Mouse (Mus musculus) hindbrain, embryonic 14.5 days (tissue): ENCODE data around the gene Nemp1. TPM values are rescaled to one million over a fixed set of nuclear protein-coding genes. Genes with fewer than 3 reads are reported as not detected.

Experiments
- ATAC-seq: fragments of 200-750 bp; cut with Nextera tagmentation; 2 replicates; pipeline ENCODE4 v1.8.0; 2017; ENCODE audit warnings: moderate number of reproducible peaks, mild to moderate bottlenecking, moderate TSS enrichment, moderate library complexity; ENCODE audit not compliant: low FRiP score
- DNase-seq: peaks from one replicate; pipeline ENCODE4 v3.0.0-alpha.2; 2015; ENCODE audit warnings: low spot score
- H3K27ac ChIP-seq: fragments of 300-500 bp; sonication (generic); 2 replicates; pipeline ENCODE4 v1.5.1; 2014; ENCODE audit warnings: mild to moderate bottlenecking, moderate library complexity
- H3K27me3 ChIP-seq: fragments of 300-500 bp; sonication (generic); 2 replicates; pipeline ENCODE4 v1.6.1; 2014; ENCODE audit warnings: mild to moderate bottlenecking, low read length, mixed read lengths; ENCODE audit not compliant: control insufficient read depth, insufficient read depth
- H3K36me3 ChIP-seq: fragments of 300-500 bp; sonication (generic); replicated peaks from 2 replicates; pipeline ENCODE4 v1.6.1; 2014; ENCODE audit not compliant: control insufficient read depth, insufficient read depth
- H3K4me1 ChIP-seq: fragments of 300-500 bp; sonication (generic); replicated peaks from 2 replicates; pipeline ENCODE4 v1.6.1; 2014; ENCODE audit warnings: antibody characterized with exemption, low read length, mixed read lengths; ENCODE audit not compliant: control insufficient read depth, insufficient read depth
- H3K4me2 ChIP-seq: fragments of 300-500 bp; sonication (generic); replicated peaks from 2 replicates; pipeline ENCODE4 v1.6.1; 2014; ENCODE audit warnings: mild to moderate bottlenecking, moderate library complexity
- H3K4me3 ChIP-seq: fragments of 300-500 bp; sonication (generic); replicated peaks from 2 replicates; pipeline ENCODE4 v1.5.1; 2014; ENCODE audit warnings: mild to moderate bottlenecking, low read length
- H3K9ac ChIP-seq: fragments of 300-500 bp; sonication (generic); 2 replicates; pipeline ENCODE4 v1.6.1; 2014
- H3K9me3 ChIP-seq: fragments of 300-500 bp; sonication (generic); 2 replicates; pipeline ENCODE4 v1.6.1; 2016; ENCODE audit warnings: low read length; ENCODE audit not compliant: control insufficient read depth
- WGBS: fragments of 180-500 bp; shearing (Covaris S2); extraction: QIAGEN DNeasy Blood & Tissue Kit; methylation state at CpG from one replicate; pipeline ENCODE4 v1.1.7; 2014; 5-methylcytosine and 5-hydroxymethylcytosine counted together
- polyA plus RNA-seq: library from polyadenylated mRNA; unstranded; fragments of >200 nt; fragmentation: Nextera tagmentation; extraction: Ambion mirVana; gene quantifications from 2 replicates; pipeline ENCODE4 v1.2.1, GENCODE M21; 2014

The Nemp1 gene
- polyA plus RNA-seq, 1 experiment from 2014 or later: 3.3 TPM

DNA sequence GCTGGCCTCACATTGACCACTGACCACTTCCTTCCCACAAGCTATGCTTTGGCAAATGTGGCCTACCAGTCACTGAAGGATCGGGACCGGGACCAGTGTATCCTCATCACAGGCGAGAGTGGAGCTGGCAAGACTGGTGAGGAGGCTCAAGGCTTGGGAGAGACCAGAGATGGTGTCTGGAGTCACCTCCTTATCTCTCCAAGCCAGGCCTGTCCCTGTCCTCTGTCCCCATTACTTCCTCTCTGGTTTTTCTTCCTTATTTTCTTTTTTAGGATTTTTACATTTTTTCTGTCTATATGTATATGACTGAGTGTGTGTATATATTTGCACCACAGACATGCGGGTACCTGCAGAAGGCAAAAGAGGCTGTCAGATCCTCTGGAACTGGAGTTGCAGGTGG lies 39.1 kb downstream of the Nemp1 start:
- DNase-seq (no peak), ATAC-seq (no peak)
- no peaks in the 10 kb centered on the region for H3K27me3 ChIP-seq
- H3K9ac ChIP-seq: no peak overlapping the region
- H3K36me3 ChIP-seq: no peaks in the 10 kb centered on the region
- H3K27ac ChIP-seq: no peak overlapping the region
- H3K9me3 ChIP-seq: no peaks in the 10 kb centered on the region
- H3K4me1 ChIP-seq: no peaks in the 10 kb centered on the region
- H3K4me2 ChIP-seq: no peak overlapping the region
- 97% methylated on average over 4 of the region's 4 CpGs for WGBS
- no peak overlapping the region for H3K4me3 ChIP-seq

DNA sequence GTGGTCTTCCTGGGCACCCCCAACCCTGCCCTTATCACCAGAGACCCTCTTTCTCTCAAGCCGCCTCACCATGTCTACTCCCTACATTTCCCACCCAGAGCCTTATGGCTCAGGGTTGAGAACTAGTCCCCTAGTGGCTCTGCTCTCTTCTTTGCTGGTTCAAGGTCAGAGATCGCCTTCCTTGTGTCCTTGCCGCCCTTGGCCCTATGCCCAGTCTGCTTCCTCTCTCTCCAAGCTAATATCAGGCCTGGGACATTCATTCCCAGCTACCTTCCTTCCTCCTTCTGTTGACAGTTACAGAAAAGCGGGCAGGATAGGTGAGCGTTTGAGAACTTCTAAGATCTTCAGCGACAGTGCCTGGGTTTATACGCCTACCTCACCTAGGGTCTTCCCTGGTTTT lies 41.0 kb downstream of the Nemp1 start:
- Histone ChIP-seq H3K4me1 (no peaks in the 10 kb centered on the region), H3K9ac (no peak overlapping the region), H3K36me3 (no peaks in the 10 kb centered on the region), H3K27me3 (no peaks in the 10 kb centered on the region), H3K4me3 (no peak overlapping the region), H3K9me3 (no peaks in the 10 kb centered on the region), H3K27ac (no peak overlapping the region), H3K4me2 (no peak overlapping the region)
- ATAC-seq (no peak), DNase-seq (no peak)
- 92% methylated on average over 7 of the region's 7 CpGs for WGBS

DNA sequence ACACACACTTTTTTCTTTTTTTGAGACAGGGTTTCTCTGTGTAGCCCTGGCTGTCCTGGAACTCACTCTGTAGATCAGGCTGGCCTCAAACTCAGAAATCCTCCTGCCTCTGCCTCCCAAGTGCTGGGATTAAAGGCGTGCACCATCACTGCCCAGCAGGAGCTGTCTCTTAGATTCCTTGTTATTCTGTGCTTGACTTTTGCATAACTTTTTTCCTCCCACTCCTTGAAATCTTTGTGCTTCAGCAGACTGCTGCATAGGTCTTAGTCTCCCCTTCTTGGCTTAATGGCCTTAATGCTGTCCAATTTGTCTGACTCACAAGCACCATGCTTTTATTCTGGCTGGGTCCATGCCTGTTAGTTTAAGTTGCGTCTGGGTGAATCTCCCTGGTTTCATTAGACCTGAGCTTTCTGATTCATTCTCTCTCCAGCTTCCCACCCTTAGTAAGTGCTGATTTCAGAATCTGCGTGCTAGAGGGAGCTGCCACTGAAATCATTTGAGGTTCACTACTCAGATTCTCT lies 42.2 kb downstream of the Nemp1 start:
- ATAC-seq (no peak), DNase-seq (no peak)
- no peaks in the 10 kb centered on the region for H3K27me3 ChIP-seq
- no peak overlapping the region for H3K4me3 ChIP-seq
- H3K9ac ChIP-seq: no peak overlapping the region
- no peak overlapping the region for H3K4me2 ChIP-seq
- no peaks in the 10 kb centered on the region for H3K4me1 ChIP-seq
- no peaks in the 10 kb centered on the region for H3K36me3 ChIP-seq
- 87% methylated on average over 3 of the region's 3 CpGs for WGBS
- no peaks in the 10 kb centered on the region for H3K9me3 ChIP-seq
- no peak overlapping the region for H3K27ac ChIP-seq

DNA sequence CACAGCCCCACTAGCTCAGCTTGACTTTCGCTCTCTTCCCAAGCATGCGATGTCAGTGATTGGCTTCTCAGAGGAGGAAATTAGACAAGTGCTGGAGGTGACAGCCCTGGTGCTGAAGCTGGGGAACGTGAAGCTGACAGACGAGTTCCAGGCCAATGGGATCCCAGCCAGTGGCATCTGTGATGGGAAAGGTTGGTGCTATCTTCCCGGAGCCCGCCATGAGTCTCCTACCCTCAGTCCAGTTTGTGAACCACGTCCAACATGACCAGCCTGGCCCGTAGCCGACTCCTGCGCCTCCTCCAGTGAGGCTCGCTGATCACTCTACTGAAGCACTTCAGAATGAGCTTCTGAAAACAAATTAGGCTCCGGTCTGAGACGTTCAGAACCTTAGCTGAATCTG lies 43.6 kb downstream of the Nemp1 start:
- WGBS: 88% methylated on average over 13 of the region's 13 CpGs
- Histone ChIP-seq H3K4me1 (no peaks in the 10 kb centered on the region), H3K36me3 (no peaks in the 10 kb centered on the region), H3K27me3 (no peaks in the 10 kb centered on the region), H3K9me3 (no peaks in the 10 kb centered on the region), H3K9ac (no peak overlapping the region), H3K27ac (no peak overlapping the region), H3K4me2 (no peak overlapping the region), H3K4me3 (no peak overlapping the region)
- no peak for DNase-seq
- no peak for ATAC-seq

DNA sequence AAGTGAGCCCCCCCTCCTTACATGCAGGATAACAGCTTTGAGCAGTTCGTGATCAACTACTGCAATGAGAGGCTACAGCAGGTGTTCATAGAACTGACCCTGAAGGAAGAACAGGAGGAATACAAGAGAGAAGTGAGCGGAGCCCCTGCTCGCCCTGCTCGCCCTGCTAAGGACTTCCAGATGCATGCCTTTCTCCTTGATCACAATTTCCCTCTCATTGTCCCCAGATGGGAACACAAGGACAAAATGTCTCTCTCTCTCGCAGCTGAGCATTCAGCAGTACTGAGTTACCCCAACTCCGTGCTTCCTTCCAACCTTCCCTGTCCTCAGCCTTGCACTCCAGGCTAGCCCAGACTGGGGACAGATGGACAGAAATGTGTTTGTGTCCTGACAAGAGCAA lies 46.0 kb downstream of the Nemp1 start:
- no peak overlapping the region for H3K4me2 ChIP-seq
- no peak overlapping the region for H3K9ac ChIP-seq
- ATAC-seq: no peak
- no peaks in the 10 kb centered on the region for H3K9me3 ChIP-seq
- no peak overlapping the region for H3K4me3 ChIP-seq
- no peak overlapping the region for H3K27ac ChIP-seq
- WGBS: 76% methylated on average over 6 of the region's 6 CpGs
- H3K4me1 ChIP-seq: no peaks in the 10 kb centered on the region
- DNase-seq: no peak
- no peaks in the 10 kb centered on the region for H3K27me3 ChIP-seq
- no peaks in the 10 kb centered on the region for H3K36me3 ChIP-seq

DNA sequence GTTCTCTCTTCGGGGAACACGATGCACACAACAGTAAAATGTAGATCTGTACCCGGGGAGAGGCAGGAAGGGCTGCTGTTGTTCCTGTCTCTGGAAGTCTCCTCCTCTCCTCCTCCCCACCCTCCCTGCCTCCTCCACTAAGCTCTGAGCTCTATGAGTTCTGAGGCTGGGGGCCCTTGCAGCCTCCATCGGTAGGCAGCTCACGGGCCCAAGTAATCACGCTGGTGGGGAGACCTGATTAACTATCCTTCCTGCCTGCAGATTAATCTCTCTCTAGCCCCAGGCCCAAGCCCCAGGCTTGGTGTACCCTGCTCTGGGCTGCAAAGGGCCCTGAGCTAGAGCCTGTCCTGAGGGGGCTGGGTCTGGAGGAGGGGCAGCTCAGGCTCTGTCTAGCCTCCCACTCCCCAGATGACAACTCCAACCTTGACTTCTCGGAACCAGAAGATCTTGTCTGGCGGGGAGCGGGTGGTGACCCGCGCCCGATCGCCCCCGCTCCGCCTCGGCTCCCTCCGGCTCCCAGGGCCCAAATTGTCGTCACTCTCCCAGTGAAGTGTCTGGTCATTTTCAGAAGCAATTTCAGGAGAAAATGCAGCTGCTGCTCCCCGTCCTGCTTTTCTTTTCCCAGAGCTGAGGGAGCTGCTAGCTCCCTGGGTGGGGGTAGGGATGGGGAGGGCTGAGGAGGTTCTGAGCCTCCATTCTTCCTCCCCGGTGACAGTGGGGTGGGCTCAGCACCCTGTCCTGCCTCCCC lies 55.1 kb downstream of the Nemp1 start:
- no peaks in the 10 kb centered on the region for H3K9me3 ChIP-seq
- ATAC-seq (peak; percentile 56; the same call in 1 of the 2 replicates), DNase-seq (no peak)
- WGBS: 19% methylated on average over 20 of the region's 20 CpGs
- H3K4me1 ChIP-seq: peaks cover 15% of the 10 kb centered on the region
- no peaks in the 10 kb centered on the region for H3K36me3 ChIP-seq
- H3K4me2 ChIP-seq: peak overlapping the region; percentile 38
- H3K9ac ChIP-seq: peak overlapping the region; percentile 12; the same call in 1 of the 2 replicates
- H3K4me3 ChIP-seq: no peak overlapping the region
- H3K27me3 ChIP-seq: no peaks in the 10 kb centered on the region
- H3K27ac ChIP-seq: no peak overlapping the region

DNA sequence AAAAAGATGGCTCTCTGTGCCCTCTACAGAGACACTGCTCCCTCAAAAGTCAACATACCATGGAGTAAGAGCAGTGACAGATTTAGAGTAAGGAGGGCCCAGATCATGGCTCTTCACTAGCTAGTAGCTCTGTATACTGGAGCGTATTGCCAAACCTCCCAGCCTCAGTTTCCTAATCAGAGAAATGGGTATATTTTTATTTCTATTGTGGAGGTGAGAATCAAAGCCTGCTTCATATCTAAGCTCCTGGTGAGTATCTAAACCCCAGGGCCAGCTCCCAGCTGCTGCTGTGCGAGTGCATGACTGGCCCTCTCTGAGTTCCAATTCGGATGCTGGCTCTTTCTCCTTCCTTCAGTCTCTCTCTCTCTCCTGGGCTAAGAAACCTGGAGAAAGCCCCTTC lies 57.5 kb downstream of the Nemp1 start, which contains the start of gene Tac2:
Tac2 (plus strand) TSS at position 301 of the 400 bp plus-strand sequence.
- H3K36me3 ChIP-seq: no peaks in the 10 kb centered on the region
- peaks cover 15% of the 10 kb centered on the region for H3K4me1 ChIP-seq
- no peak within 1 kb of the TSS for H3K9ac ChIP-seq
- no peaks in the 10 kb centered on the region for H3K27me3 ChIP-seq
- DNase-seq (no peak), ATAC-seq (no peak)
- H3K9me3 ChIP-seq: no peaks in the 10 kb centered on the region
- no peak within 1 kb of the TSS for H3K4me3 ChIP-seq
- H3K27ac ChIP-seq: no peak within 1 kb of the TSS
- WGBS: 81% methylated on average over 3 of the region's 3 CpGs
- H3K4me2 ChIP-seq: no peak within 1 kb of the TSS

DNA sequence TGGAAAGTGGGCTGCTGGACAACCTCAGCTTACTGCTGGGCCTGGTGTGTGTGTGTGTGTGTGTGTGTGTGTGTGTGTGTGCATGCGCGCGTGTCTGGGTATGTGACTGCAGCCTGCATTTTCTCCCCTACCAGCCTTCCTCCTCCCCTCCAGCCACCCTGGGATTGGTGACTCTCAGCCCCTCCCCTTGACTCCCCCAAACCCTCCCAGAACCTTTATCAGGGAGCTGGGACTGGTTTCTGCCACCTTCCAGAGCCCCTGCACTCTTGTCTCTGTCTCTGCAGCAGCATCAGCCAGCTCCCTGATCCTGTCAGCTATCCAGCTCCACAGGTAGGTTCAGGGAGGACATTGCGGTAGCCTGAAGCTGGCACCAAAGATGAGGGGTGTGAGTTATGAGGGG lies 58.4 kb downstream of the Nemp1 start:
- no peak for DNase-seq
- no peaks in the 10 kb centered on the region for H3K36me3 ChIP-seq
- H3K9me3 ChIP-seq: no peaks in the 10 kb centered on the region
- H3K4me2 ChIP-seq: no peak overlapping the region
- H3K27ac ChIP-seq: no peak overlapping the region
- WGBS: 88% methylated on average over 4 of the region's 4 CpGs
- no peak for ATAC-seq
- H3K27me3 ChIP-seq: no peaks in the 10 kb centered on the region
- no peak overlapping the region for H3K9ac ChIP-seq
- peaks cover 15% of the 10 kb centered on the region for H3K4me1 ChIP-seq
- no peak overlapping the region for H3K4me3 ChIP-seq

DNA sequence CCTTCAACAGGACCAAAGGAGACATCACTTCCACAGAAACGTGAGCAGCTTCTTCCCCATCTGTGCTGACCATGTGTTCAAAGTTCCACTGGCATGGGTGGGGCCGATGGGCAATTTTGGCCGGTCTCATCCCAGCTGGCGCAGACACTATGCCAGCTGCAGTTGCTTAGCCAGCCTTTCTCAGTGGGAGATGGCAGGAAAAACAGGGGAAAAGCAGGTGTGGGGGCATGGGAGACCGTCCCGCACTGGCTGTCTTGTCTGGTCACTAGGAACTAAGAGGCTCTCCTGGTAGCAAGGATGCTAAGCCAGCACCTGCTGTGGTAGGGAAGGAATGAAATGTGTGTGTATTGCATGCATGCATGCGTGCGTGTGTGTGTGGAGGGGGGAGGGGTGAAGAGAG lies 61.7 kb downstream of the Nemp1 start:
- no peaks in the 10 kb centered on the region for H3K36me3 ChIP-seq
- 0 out of 2 replicates have a peak, but pooled peaks cover 4% of the 10 kb centered on the region for H3K4me1 ChIP-seq
- no peak overlapping the region for H3K9ac ChIP-seq
- ATAC-seq (no peak; the same call in 1 of the 2 replicates), DNase-seq (no peak)
- H3K4me3 ChIP-seq: no peak overlapping the region
- 71% methylated on average over 8 of the region's 8 CpGs for WGBS
- H3K27me3 ChIP-seq: no peaks in the 10 kb centered on the region
- H3K27ac ChIP-seq: no peak overlapping the region
- no peak overlapping the region for H3K4me2 ChIP-seq
- H3K9me3 ChIP-seq: no peaks in the 10 kb centered on the region
